Comparison of ENCODE assay signal across 8 mouse cellular contexts in the genomic region with DNA sequence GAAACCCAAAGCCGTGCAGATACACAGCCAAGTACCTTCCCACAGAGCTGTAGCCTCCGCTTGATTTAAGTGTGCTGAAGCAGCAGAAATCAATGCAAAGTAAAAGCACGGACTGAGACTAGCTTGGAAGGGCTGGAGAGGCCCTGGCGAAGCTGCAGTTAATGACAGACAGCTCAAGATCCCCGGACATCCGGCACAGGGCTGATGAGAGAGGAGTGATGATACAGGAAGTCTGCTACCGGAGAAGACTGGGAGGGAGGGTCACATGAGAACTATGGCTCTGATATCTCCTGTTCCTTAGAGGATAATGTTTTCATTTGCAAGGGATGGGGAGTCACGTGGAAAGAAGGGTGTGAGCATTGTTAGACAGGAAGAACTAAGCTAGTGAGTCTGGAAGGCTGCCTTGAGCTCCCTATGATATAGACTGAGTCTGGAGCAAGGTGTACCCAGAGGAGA. TPM values are rescaled to one million over a fixed set of nuclear protein-coding genes. Genes with fewer than 3 reads are reported as not detected.
A peak's percentile ranks its signal among the peaks of the same experiment; 100 is the strongest.
DNase-seq lines count a peak whose midpoint lies in the region; ATAC-seq lines count a peak whose summit lies in the region.

No protein-coding gene starts in this region.

- no peak overlapping the region for H3K4me3 ChIP-seq in forebrain, embryonic 13.5 days
- H3K4me3 ChIP-seq in midbrain, embryonic 16.5 days (ENCODE audit: low read depth, low read length) = no peak overlapping the region

- intact Hi-C loops in heart, postnatal 36 days (cut with DNase I) = no loop called here
- intact Hi-C loops in left cerebral cortex, postnatal 4 days (cut with DNase I) = no loop called here

- no peaks in the 10 kb centered on the region for H3K27me3 ChIP-seq in forebrain, embryonic 13.5 days
- no peaks in the 10 kb centered on the region for H3K27me3 ChIP-seq in midbrain, embryonic 16.5 days (ENCODE audit: control insufficient read depth, insufficient read depth, low read depth, low read length)

- H3K9me3 ChIP-seq in forebrain, embryonic 13.5 days (replicated peaks) = no peaks in the 10 kb centered on the region
- no peaks in the 10 kb centered on the region for H3K9me3 ChIP-seq in midbrain, embryonic 16.5 days (replicated peaks; ENCODE audit: control insufficient read depth, low read length, poor library complexity, severe bottlenecking)

- peak; percentile 41; the same call in 1 of the 2 replicates for ATAC-seq in forebrain, embryonic 13.5 days
- peak; percentile 77 for ATAC-seq in midbrain, embryonic 16.5 days

- DNase-seq in adrenal gland, postnatal 14 days = peak; percentile 18
- no peak for DNase-seq in adrenal gland, postnatal 4 days (ENCODE audit: low spot score in 2 of 2)
- DNase-seq in heart, postnatal 36 days = peak; percentile 16 to 30
- peak; percentile 21 for DNase-seq in left cerebral cortex, postnatal 4 days
- no peak for DNase-seq in thymus, postnatal 36 days
- no peak for DNase-seq in cerebellum, adult 9-10 months

- H3K36me3 ChIP-seq in forebrain, embryonic 13.5 days (ENCODE audit: poor library complexity, severe bottlenecking) = no peaks in the 10 kb centered on the region
- no peaks in the 10 kb centered on the region for H3K36me3 ChIP-seq in midbrain, embryonic 16.5 days (ENCODE audit: control insufficient read depth, insufficient read depth, low read length)

- no peaks in the 10 kb centered on the region for H3K4me1 ChIP-seq in forebrain, embryonic 13.5 days
- H3K4me1 ChIP-seq in midbrain, embryonic 16.5 days (ENCODE audit: control insufficient read depth, insufficient read depth, low read length) = peaks cover 7% of the 10 kb centered on the region; the same call in 1 of the 2 replicates

- no peak overlapping the region for H3K9ac ChIP-seq in forebrain, embryonic 13.5 days
- no peak overlapping the region for H3K9ac ChIP-seq in midbrain, embryonic 16.5 days (ENCODE audit: low read depth, low read length)

- H3K27ac ChIP-seq in forebrain, embryonic 13.5 days = 0 out of 2 replicates have a peak overlapping the region, but pooled peaks have one; percentile 1
- H3K27ac ChIP-seq in midbrain, embryonic 16.5 days (ENCODE audit: low read length) = no peak overlapping the region

- 29% methylated on average over 8 of the region's 8 CpGs for WGBS in forebrain, embryonic 13.5 days
- 14% methylated on average over 8 of the region's 8 CpGs for WGBS in midbrain, embryonic 16.5 days

- peak overlapping the region; percentile 6 for H3K4me2 ChIP-seq in forebrain, embryonic 13.5 days
- H3K4me2 ChIP-seq in midbrain, embryonic 16.5 days (ENCODE audit: low read length) = peak overlapping the region; percentile 19

RNA-seq across cellular contexts. Expression of gene Pla2g7, which starts 13.1 kb away (rescaled TPM):
- total RNA-seq in adrenal gland, postnatal 14 days (2021) = 23.3 and 26.2 TPM in 2 replicates
- total RNA-seq in adrenal gland, postnatal 4 days (2021) = 10 to 100 TPM; 14.0 to 15.6 TPM
- polyA plus RNA-seq in forebrain, embryonic 13.5 days (2015; fragmentation: Nextera tagmentation; extraction: Ambion mirVana) = 3.5 and 4.7 TPM in 2 replicates
- 1 to 10 TPM; 6.9 to 9.9 TPM for total RNA-seq in heart, postnatal 36 days (2021)
- 10 to 100 TPM; 32.5 to 34.1 TPM for total RNA-seq in left cerebral cortex, postnatal 4 days (2021)
- 24.5 and 51.2 TPM in 2 replicates for polyA plus RNA-seq in midbrain, embryonic 16.5 days (2015; fragmentation: Nextera tagmentation; extraction: Ambion mirVana)

RNA-seq across cellular contexts. Expression of gene Ankrd66, which starts 37.6 kb away (rescaled TPM):
- total RNA-seq in adrenal gland, postnatal 14 days (2021) = not detected in 2 replicates
- not detected for total RNA-seq in adrenal gland, postnatal 4 days (2021)
- polyA plus RNA-seq in forebrain, embryonic 13.5 days (2015; fragmentation: Nextera tagmentation; extraction: Ambion mirVana) = 0.14 and 0.25 TPM in 2 replicates
- not detected for total RNA-seq in heart, postnatal 36 days (2021)
- total RNA-seq in left cerebral cortex, postnatal 4 days (2021) = under 1 TPM in 1 of 2 experiments, not detected in 1; 0.58 TPM
- 0.47 and 0.50 TPM in 2 replicates for polyA plus RNA-seq in midbrain, embryonic 16.5 days (2015; fragmentation: Nextera tagmentation; extraction: Ambion mirVana)

RNA-seq across cellular contexts. Expression of gene Tdrd6, which starts 49.1 kb away (rescaled TPM):
- not detected in 2 replicates for total RNA-seq in adrenal gland, postnatal 14 days (2021)
- total RNA-seq in adrenal gland, postnatal 4 days (2021) = under 1 TPM; 0.06 to 0.11 TPM
- polyA plus RNA-seq in forebrain, embryonic 13.5 days (2015; fragmentation: Nextera tagmentation; extraction: Ambion mirVana) = 0.03 and 0.17 TPM in 2 replicates
- total RNA-seq in heart, postnatal 36 days (2021) = not detected
- 1 to 10 TPM; 2.1 to 3.3 TPM for total RNA-seq in left cerebral cortex, postnatal 4 days (2021)
- polyA plus RNA-seq in midbrain, embryonic 16.5 days (2015; fragmentation: Nextera tagmentation; extraction: Ambion mirVana) = 0.52 and 1.5 TPM in 2 replicates

Comparison
In these comparisons a context has a peak if more than half of its experiments do, and no peak if none do; other contexts are left out.
1. DNase-seq: peak in adrenal gland, postnatal 14 days (single experiment), heart, postnatal 36 days (2 of 2) and left cerebral cortex, postnatal 4 days (single experiment); none in adrenal gland, postnatal 4 days (0 of 2), thymus, postnatal 36 days (0 of 2) and cerebellum, adult 9-10 months (single experiment).